Mouse (Mus musculus) naive thymus-derived CD4-positive, alpha-beta T cell, adult 2 months (primary cell): ENCODE data around the gene Slc2a2.

Experiments used
- DNase-seq: peaks from one replicate; pipeline ENCODE4 v3.0.0-alpha.2; 2011; ENCODE audit warnings: low read depth

The Slc2a2 gene

GRCm38 (mm10) chr3:28734712-28735111 is 37.0 kb downstream of the Slc2a2 start:
- DNase-seq: no peak

- DNase-seq: no peak
Observed at GRCm38 (mm10) chr3:28736981-28737380, 39.3 kb downstream of the Slc2a2 start.

- DNase-seq: no peak
Observed at GRCm38 (mm10) chr3:28740353-28740752, 42.6 kb downstream of the Slc2a2 start.

- no peak for DNase-seq
Observed at GRCm38 (mm10) chr3:28743251-28743650, 45.5 kb downstream of the Slc2a2 start.

GRCm38 (mm10) chr3:28745835-28746483 is 48.3 kb downstream of the Slc2a2 start:
- peak; percentile 72 for DNase-seq

GRCm38 (mm10) chr3:28748151-28748550 is 50.4 kb downstream of the Slc2a2 start:
- DNase-seq: no peak

- no peak for DNase-seq
Observed at GRCm38 (mm10) chr3:28748956-28749355, 51.3 kb downstream of the Slc2a2 start.

- DNase-seq: no peak
Observed at GRCm38 (mm10) chr3:28755477-28755876, 57.8 kb downstream of the Slc2a2 start.

- DNase-seq: no peak
Observed at GRCm38 (mm10) chr3:28761225-28761789, 63.6 kb downstream of the Slc2a2 start.

GRCm38 (mm10) chr3:28766935-28767334 is 69.2 kb downstream of the Slc2a2 start:
- DNase-seq: no peak

GRCm38 (mm10) chr3:28768222-28768621 is 70.5 kb downstream of the Slc2a2 start:
- DNase-seq: no peak

GRCm38 (mm10) chr3:28772919-28773318 is 75.2 kb downstream of the Slc2a2 start:
- DNase-seq: peak; percentile 11

GRCm38 (mm10) chr3:28775361-28775760 is 77.7 kb downstream of the Slc2a2 start:
- DNase-seq: no peak

GRCm38 (mm10) chr3:28775958-28776357 is 78.3 kb downstream of the Slc2a2 start:
- DNase-seq: no peak

GRCm38 (mm10) chr3:28776491-28776890 is 78.8 kb downstream of the Slc2a2 start:
- no peak for DNase-seq

- no peak for DNase-seq
Observed at GRCm38 (mm10) chr3:28780511-28780910, 82.8 kb downstream of the Slc2a2 start.
